Mouse (Mus musculus) right cerebral cortex, postnatal 14 days (tissue): Measurements from ENCODE around the gene Rerg.

Experiments used
- DNase-seq: peaks from one replicate; pipeline ENCODE4 v3.0.0; 2022

The Rerg gene

GRCm38 (mm10) chr6:137161491-137162088, 8.7 kb downstream of the Rerg start:
- no peak for DNase-seq

DNA sequence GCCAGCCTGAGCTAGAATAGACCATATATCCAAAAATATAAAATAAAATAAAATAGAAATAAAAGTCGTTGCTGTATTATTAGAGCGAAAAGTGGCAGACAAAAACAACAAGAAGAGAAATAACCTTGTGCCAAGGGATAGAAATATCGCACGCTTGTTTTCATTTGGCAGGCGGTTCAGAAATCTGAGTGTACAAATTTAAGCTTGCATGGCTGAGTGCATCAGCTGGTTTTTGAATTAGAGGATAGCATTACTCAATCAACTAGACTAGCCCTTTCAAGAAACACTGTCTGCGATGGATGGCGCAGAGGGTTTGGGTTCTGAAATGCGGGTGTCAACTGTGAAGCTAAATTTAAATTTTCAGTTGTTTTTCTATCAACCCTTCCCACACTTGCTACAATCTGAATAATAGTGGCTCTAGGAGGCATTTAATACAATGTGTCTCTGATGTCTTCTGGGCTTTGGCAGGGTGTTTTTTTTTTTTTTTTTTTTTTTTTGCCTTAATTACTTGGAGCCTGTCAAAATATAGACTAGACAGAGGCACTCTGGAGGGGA, 10.8 kb downstream of the Rerg start:
- DNase-seq, result no peak

DNA sequence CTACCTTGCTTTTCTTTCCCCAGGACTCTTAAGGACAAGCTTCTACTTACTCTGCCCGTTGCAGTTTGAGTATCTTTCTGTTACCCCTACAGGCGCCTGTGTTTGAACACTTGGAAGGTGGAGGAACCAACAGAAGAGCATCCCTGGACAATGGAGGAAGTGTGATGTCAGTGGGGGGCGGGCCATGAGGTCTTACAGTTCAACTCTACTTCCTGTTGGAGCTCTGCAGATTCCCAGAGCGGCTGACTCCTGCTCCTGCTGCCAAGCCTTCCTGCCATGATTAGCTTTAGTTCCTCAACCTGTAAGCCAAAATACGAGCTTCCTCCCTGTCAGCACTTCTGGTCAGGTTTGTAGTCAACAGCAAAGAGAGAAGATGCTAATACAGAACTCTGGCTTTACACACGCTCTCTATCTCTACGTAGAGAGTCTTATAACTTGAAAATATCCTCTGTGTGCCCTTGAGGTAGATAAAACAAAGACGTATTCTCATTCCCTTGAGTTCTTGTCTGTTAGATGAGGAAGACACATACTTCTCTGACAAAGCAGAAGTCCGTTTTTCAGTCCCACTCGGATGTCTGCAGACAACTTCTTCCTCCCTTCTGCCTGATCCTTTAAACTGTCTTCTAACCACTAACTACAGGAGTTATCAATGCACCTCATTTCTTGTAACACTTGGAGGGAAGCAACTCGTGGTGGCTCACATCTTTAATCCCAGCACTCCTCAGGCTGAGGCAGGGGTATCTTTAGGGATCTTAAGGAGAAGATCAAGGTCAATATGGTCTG, 13.7 kb downstream of the Rerg start:
- DNase-seq, result no peak

- DNase-seq, result no peak
Observed at GRCm38 (mm10) chr6:137155196-137156137, 14.8 kb downstream of the Rerg start.

DNA sequence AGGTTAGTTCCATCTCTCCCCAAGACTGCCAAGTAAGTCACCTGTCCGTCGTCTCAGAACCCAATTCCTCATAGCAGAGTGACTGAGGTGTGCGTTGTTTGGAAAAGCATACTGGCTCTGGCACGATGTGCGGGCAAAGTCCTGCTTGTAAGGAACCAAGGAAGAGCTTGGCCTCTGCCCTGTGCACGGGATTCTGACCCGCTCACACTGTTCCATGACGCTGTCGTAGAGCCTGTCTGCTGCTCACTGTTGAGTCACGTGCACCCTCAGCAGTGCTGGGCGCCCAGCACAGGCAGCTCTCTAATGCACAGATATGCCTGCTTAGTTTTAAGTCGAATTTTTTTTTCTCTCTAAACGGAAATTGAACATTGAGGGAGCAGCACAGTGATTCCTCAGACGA, 17.3 kb downstream of the Rerg start:
- DNase-seq, result no peak

- no peak for DNase-seq
Observed at GRCm38 (mm10) chr6:137151015-137151414, 19.3 kb downstream of the Rerg start.

GRCm38 (mm10) chr6:137149833-137150232, 20.5 kb downstream of the Rerg start:
- DNase-seq, result no peak

GRCm38 (mm10) chr6:137146910-137147309, 23.4 kb downstream of the Rerg start:
- no peak for DNase-seq

DNA sequence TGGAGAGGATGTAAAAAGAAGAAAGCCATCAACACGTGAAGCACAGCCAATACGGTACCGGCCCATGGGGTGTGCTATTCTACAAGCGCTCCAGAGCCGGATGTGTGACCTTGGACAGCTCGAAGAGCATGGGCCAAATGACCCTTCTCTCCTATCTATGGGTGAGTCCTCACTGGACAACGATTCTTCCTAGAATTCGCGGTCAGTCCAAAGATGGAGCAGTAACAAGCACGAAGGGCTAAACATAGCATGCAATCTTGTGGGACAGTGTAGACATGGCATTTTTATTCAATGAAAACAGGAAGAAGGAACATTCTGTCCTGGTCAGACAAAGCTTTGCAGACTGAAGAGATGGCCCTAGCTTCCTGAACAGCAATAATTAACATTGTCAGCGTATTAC, 24.7 kb downstream of the Rerg start:
- DNase-seq, result no peak

DNA sequence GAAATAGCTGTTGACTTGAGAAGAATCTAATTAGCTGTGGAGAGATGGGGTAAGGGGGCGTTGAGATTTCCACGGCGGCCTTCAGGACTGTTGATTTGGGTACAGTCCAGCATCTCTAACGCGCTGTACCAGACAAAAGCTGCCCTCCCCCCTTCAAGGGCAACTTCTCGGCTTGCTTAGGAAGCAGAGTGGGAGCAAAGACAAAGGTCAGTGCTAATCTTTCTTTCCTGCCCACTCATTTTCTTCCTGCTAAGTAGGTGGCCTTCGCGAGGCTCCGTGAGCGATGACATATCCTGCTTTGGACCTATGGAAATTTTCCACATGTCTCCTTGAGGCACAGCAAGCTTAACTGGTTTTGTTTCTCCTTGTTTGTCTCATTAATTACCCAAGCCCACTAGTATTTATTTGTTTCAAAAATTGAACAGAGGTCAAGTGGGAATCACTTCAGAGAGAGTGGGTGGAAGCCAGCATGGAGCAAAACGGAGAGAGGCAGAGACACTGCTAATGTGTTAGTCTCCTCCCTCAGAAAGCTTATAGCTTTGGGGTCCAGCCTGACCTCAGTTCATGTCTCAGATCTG, 25.2 kb downstream of the Rerg start:
- DNase-seq, result no peak

GRCm38 (mm10) chr6:137144526-137144840, 25.8 kb downstream of the Rerg start:
- DNase-seq, result no peak

DNA sequence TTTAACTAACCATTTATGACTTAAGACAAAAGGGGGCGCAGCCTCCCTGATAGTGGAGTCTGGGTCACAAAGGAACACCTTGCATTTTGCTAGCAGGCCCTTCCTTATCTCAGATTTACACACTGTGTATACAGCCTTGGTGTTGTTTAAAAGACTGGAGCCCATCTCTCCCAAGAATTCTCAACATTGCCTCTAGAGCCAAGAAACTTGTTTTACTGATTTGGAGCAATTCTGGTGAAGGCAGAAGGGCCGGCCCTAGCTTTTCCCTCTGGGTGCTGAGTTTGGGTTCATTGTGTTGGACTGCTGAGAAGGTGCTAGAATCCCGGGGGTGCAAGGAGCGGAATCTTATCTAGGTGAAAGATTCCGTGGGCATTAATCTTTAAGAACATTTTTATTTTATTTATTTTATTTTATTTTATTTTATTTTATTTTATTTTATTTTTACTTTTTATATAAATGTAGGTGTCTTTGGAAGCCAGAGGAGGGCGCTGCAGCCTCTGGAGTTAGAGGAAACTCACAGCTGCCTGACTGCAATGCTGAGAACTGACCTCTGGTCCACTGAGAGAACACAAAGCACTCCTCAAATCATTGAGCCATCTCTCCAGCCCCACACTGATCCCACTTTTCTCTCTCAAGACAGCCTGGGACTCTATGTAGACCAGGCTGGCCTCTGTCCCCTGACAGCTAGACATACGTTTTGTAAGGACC, 26.3 kb downstream of the Rerg start:
- DNase-seq, result no peak

GRCm38 (mm10) chr6:137142796-137143195, 27.5 kb downstream of the Rerg start:
- no peak for DNase-seq

- DNase-seq, result no peak
Observed at GRCm38 (mm10) chr6:137141247-137141820, 29.0 kb downstream of the Rerg start.

DNA sequence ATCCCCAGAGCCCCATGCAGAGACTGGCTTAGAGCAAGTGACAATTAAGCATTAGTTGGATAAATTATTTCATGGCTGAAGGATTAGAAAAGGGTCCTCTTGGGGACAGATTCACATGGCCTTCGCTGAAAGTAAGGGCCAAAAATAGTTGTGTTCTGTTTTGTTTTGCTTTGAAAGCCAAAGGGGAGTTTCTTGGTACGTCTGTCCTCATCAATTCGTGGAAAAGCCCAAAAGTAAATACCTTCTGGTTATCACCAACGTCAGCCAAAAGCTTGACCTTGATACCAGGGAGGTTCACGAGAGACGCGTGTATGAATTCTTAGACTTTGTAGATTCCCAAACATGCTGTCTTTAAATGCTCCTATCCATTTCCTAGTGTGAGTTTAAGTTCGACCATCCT, 31.5 kb downstream of the Rerg start:
- DNase-seq, result no peak

GRCm38 (mm10) chr6:137138391-137138790, 31.9 kb downstream of the Rerg start:
- no peak for DNase-seq

DNA sequence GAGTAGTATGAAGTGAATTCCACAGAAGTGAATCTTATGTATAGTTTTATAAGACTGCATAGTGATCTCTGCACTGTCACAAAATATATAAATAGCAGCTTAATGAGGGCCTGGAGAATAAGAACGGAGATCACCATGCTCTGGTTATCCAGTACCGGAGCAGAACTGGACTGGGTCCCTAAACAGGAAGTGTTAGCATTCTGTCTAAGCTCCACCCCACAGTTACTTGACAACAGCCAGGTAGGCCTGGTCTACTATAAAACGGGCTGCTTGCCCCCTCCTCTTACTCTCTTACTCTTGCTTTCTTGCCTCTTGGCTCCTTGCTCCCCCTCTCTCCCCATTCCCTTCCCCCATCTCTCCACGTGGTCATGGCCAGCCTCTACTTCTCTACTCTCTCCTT, 33.9 kb downstream of the Rerg start:
- DNase-seq, result no peak

DNA sequence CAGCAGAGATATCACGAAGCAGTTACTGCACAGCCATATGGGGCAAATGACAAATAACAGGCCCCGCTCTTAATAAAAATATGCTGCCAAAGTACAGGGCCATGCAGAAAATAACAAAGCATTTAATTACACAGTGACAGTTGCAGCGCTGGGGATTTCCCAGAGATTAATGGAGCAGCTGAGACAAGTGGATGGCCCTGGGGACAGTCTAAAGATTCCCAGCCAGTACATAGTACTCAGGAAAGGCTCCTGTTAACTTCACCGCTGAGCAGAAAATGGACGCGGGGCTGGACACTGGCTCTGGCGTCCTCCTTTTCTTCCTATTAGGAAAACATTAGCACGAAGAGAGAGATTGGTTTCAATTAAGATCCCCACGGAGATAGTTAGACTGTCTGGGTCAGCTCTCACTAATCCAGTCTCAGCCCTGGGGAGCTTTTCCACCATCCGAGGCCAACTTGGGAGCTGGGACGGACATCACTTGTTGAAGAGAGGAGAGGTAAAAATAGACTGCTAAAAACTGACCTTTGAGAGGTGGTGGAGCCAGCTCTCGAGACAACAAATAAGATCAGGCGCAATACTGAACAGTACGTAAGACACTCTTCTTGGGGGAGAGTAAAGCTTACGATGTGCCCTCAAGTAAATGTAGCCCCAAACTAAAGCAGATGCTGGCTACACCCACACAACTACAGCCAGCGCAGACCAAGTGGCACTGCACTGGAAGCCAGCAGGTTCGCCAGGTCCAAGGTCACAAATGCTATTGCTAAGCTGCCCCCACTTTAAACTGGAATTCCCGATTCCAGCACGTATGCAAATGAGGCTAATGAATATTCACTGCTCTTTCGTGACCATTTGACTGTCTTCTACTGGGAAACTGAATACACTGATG, 34.5 kb downstream of the Rerg start:
- DNase-seq, result no peak

DNA sequence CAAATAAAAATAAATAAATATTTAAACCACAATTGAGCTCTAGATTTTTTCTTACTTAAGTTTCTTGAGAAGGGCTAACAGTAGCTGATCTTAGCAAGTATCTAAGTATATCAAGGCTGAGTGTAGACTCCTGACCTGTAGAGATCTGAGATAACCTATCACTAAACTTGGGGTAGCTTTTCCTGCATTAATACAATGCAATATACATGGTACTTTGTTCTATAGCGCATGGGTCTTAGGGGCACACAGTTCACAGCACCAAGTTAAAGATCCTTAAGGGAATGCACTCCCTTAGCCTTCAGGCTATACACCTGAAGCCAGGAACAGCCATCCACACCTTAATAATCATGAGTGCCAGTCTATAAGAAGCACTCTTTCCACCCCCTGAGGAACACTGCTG, 38.5 kb downstream of the Rerg start:
- no peak for DNase-seq

GRCm38 (mm10) chr6:137131349-137131748, 38.9 kb downstream of the Rerg start:
- DNase-seq, result no peak

DNA sequence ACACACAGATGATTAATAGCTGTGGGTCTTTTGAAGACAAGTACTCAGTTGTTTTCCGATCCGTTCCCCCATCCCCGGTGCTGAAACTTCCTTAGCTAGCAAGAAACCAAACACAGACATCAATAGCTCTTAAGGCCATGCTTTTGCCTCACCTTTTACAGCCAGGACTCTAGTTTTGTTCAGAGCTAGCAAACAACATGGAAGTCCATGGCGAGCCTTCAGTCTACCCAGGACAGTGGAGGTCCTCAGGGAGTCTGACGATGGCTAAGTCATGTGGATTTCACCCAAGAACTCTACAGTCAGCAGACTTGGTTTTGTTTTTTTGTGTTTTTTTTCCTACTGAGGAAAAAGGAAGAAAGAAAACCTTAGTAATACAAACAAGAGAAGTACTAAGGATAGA, 43.4 kb downstream of the Rerg start:
- no peak for DNase-seq
